Mouse (Mus musculus): ENCODE results near the gene Nup54.

The Nup54 gene

DNA sequence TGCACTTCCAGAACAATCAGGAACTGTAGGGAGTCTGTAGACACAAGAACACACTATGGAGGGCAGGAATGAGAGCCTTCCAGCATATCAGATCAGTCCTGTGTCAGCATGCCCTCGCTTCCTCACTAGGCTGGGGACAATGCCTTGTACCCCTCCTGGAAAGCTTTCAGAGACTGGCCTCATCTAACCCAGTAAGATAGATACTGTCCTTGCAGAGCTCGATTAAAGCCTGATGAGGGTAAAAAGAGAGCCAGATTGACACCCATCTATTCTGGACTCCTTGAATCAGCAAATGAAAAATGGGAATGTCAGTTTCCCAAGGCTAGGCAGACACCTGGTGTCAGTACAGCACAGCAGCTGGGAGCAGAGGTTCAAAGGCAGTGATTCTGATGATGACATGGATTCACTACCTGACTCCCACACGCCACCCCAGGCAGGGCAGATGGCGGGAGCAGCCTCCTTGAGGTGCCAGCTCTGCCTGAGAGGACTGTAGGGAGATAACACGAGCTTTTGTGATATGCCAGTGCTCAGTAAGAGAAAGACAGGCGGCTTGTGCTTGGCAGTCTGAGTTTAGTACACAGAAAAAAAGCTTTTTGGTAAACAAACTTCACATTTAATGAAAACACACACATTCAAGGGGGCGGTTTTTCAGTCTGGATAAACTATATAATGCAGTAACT, 23.4 kb downstream of the Nup54 start:
- DNase-seq, result no peak

DNA sequence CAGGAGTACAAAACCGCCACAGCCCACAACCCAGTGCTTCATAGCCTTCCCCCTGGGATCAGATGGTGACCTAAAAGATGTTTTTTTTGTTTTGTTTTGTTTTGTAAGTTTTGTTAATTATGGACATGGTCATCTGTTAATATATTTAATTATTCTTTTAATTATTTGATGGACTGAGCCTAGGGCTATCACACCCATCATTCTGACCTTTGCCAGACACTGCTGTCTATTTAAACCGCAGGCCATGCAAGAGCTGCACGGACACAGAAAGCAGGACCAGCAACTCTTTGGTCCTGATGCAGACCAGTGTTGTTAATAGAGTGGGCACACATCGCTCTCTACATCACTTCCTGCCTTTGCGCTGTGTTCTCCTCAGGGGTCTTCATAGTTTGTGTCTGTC, 24.5 kb downstream of the Nup54 start:
- DNase-seq, result no peak

- DNase-seq, result no peak
These were observed 25.5 kb downstream of the Nup54 start for GRCm38 (mm10) chr5:92409361-92410155.

DNA sequence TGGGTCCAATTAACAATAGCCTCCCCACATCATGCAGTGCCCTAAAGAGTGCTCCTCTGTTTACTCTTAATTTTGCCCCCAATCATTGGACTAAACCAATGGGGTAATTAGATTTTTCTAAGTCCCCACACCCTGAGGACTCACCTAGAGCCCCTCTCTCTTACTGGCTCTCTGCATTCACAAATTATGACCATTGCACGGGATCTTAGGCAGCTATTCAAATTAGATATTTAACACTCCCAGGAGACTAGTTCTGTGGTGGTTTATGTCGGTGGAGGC, 30.7 kb downstream of the Nup54 start:
- no peak for DNase-seq

GRCm38 (mm10) chr5:92403562-92404399, 31.2 kb downstream of the Nup54 start:
- no peak for DNase-seq

DNA sequence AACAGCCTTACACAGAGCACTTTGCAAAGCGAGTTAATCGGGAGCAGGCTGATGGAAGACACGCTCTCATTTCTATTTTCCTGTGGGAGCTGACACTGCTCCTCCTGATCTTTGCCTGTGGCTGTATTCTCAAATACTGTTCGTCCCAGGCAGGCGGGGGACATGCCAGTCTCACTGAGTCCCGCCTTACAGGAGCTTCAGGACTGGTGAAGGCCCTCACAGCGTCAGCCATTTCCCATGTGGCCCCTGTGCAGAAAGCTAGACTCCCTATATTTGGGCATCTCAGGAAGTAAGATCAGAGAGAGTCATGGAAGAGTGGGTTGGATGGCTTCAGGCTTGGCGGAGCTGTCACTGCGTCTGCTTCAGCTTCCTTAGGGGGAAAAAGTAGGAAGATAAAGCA, 32.2 kb downstream of the Nup54 start:
- DNase-seq, result no peak

- peak; percentile 83 for DNase-seq
These were observed 36.9 kb downstream of the Nup54 start for GRCm38 (mm10) chr5:92398153-92398552.

GRCm38 (mm10) chr5:92396476-92396875, 38.5 kb downstream of the Nup54 start:
- no peak for DNase-seq

DNA sequence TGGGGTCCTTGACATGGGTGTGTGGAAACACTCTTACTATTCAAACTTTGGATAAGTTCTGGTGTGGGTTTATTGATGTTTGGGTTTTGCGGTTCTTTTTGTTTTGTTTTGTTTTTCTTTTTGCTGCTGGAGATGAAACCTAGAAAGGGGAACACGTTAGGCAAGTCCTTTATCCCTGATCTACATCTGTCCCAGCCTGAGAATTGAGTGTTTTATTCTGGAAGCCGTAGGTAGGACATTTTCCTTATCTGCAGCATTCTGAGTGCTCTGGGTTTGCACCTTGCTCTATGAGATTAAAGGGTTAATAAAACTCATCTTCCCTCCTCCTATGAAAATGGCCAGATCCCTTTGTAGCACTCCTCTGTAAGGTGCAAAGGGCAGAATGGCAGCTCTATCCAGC, 39.3 kb downstream of the Nup54 start:
- DNase-seq, result no peak

- DNase-seq, result no peak
These were observed 41.2 kb downstream of the Nup54 start for GRCm38 (mm10) chr5:92393863-92394262.

DNA sequence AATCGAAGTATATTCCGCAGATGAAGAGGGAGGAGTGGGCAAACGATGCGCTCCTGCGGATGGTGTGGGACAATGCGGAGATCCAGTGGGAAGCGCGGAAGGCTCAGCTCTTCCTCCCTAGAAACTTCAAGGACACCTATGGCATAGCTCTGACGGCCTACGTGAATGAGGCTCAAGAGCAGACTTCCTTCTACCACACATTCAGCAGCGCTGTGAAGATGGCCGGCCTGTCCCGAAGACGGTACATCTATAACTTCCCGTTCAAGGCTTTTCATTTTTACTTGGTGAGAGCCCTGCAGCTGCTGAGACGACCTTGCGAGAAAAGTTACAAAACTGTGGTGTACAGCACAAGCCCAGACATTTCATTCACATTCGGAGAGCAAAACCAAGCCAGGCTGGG, 42.5 kb downstream of the Nup54 start:
- no peak for DNase-seq

GRCm38 (mm10) chr5:92390615-92391014, 44.4 kb downstream of the Nup54 start:
- no peak for DNase-seq

GRCm38 (mm10) chr5:92389977-92390376, 45.0 kb downstream of the Nup54 start:
- no peak for DNase-seq

DNA sequence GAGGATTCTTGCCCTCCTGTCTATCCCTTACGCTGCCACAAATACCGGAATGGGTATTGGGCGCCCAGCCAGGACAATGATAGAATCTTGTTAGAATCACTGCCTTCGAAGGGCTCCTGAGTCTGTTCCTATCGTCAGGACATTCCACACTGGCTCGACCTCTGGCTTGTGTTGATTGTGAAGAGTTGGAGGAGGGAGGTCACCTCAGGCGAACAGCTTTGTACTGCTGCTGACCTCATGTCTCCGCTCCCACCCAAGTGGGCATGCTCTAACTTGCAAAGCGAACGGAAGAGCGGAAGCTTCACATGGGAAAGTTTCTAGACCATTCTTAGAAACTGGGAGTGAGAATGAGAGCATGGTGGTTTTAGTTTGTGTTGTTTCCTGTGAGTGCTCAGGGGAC, 47.6 kb downstream of the Nup54 start:
- DNase-seq, result no peak

DNA sequence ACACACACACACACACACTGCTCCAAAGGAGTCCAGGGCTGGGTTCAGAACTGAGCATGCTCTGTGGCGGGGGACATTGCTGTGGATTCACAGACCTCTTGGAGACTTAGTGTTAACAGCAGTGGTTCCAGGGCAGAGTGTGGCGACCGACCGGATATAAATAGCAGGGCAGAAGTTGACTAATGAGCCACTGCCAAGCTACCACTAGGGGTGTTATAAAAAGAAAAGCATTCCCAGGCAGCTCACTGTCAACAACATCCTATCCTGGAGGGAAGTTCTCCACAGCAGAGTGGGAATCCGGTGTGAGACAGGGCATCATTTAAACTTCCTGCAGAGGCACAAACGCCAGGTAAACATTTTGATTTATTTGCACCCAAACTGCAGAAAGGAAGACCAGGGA, 48.4 kb downstream of the Nup54 start:
- no peak for DNase-seq

DNA sequence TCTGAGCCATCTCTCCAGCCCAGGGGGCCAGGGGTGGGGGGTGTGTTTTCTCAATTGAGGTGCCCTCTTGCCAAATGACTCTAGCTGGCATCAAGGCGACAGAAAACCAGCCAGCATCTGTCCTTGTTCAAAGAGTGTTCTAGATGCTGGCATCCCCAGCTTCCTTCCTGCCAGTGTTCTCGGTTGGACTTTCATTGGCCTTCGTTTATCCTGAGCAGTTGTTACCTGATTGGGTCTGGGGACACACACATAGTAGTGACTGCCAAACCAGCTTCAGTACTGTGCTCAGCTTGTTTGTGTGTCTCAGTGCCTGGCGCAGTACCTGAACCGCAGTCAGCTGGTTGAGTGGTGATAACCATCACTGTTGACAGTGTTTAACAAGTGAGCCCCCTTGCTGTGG, 48.9 kb downstream of the Nup54 start:
- DNase-seq, result no peak

DNA sequence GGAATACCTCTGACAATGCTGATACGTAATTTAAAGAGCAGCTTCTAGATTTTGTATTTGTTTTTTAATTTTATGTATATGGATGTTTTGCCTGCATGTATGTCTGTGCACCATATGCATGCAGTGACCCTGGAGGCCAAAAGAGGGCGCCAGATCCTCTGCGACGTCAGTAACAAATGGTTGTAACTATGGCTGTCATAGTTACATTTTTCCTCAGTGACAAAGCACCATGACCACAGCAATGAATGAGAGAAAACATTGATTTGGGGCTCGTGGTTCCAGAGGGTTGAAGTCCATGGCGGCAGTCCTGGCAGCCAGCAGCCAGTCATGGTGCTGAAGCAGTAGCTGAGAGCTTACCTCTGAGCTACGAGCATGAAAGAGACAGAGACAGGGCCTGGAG, 50.2 kb downstream of the Nup54 start:
- DNase-seq, result peak; percentile 73

- DNase-seq, result no peak
These were observed 51.3 kb downstream of the Nup54 start for GRCm38 (mm10) chr5:92383747-92384146.

- DNase-seq, result no peak
These were observed 52.7 kb downstream of the Nup54 start for GRCm38 (mm10) chr5:92382349-92382679.

DNA sequence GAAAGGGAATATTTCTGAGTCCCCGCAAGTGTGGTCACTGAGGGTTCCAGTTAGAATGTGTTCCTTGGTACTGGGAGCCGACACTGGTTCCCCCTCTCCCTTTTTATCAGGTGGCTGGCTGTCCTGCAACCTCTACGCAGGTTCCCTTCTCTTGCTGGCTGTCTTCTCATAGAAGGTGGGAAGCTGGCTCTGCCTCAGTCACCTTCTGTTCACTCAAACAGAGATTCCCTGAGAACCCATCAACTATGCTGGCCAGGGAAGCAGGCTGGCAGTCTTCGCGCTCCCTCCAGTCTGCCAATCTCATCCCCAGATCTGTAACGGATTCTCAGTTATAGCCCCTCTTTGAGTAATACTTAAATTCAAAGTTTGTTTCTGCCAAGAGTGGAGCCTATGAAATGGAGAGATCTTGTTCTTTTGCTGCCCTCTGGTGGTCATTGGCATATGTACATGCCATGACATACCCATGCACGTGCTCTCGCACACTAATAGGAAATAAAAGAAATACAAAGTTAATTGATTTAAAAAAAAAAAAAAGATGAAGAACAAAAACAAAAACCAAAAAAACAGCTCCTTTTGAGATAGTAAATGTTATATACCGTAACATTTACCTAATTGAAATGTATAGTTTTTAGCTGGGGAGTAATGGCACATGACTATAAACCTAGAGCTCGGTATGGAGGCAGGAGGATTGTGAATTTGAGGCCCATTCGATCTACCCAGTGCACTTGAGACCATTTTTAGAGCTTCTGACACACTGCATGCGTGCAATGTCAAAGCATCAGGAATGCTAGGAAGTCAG, 53.3 kb downstream of the Nup54 start:
- DNase-seq, result peak; percentile 81

DNA sequence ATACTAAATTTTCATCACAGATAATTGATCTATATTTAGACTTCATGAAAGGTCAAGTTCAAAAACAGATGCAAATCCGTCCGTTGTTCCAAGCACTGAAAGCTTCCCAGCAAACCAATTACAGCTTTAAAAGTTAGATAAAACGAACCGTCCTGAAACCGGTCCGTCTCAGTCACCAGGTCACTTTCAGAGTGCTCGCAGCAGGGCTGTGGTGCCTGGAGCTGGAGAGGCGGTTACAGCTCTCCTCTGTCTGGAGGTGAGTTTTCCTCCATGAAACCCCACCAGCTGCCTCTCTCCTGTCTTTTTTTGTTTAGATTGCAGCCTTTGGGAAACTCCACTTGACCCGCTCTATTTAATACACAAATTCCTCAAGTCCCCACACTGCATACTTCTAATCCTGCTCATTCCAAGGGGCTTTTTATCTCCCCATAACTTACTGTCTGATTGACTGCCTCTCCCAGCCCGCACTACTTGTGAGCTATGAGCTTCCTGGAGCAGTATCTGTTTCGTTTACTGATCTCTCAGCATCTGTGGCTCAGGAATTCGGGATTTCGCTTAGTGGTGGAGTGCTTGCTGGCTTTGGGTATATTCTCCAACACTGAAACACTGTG, 58.1 kb downstream of the Nup54 start:
- no peak for DNase-seq

- peak; percentile 56 for DNase-seq
These were observed 59.7 kb downstream of the Nup54 start for GRCm38 (mm10) chr5:92375368-92375767.

DNA sequence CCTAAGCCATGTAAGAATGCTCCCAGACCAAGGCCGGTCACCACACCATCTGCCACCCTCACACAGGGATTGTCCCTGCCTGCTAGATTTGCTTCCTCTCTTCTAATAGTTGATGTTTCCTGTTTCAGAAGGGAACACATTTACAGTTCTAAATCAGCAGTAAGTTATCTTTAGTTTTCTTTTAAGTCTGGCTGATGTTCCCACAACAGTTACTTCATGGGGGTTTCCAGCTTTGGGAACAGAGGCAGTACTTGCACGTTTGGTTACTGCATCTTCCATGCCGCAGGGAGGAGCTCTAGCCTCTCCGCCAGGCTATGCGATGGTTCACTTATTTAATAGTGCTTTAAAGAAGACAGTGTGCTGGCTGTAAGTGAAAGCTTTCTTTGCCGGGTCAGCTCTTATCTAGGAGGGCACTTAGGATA, 60.3 kb downstream of the Nup54 start:
- DNase-seq, result peak; percentile 48
